Mouse (Mus musculus) ovary, adult 18-20 months (tissue): ENCODE measurements around the gene Gm20696.

Experiments used
- DNase-seq: peaks from one replicate; pipeline ENCODE4 v3.0.0; 2022; ENCODE audit warnings: low spot score, mixed read lengths

The Gm20696 gene

GRCm38 (mm10) chr6:99388741-99389675, 277.6 kb downstream of the Gm20696 start:
- DNase-seq, result no peak

GRCm38 (mm10) chr6:99388023-99388422, 278.6 kb downstream of the Gm20696 start:
- no peak for DNase-seq

GRCm38 (mm10) chr6:99385059-99385604, 281.5 kb downstream of the Gm20696 start:
- DNase-seq, result no peak

- no peak for DNase-seq
Observed at GRCm38 (mm10) chr6:99383846-99384472, 282.6 kb downstream of the Gm20696 start.

- no peak for DNase-seq
Observed at GRCm38 (mm10) chr6:99380146-99380545, 286.5 kb downstream of the Gm20696 start.

- no peak for DNase-seq
Observed at GRCm38 (mm10) chr6:99378997-99379710, 287.4 kb downstream of the Gm20696 start.

- no peak for DNase-seq
Observed at GRCm38 (mm10) chr6:99377716-99378115, 288.9 kb downstream of the Gm20696 start.

- no peak for DNase-seq
Observed at GRCm38 (mm10) chr6:99377131-99377530, 289.5 kb downstream of the Gm20696 start.

GRCm38 (mm10) chr6:99376721-99377120, 289.9 kb downstream of the Gm20696 start:
- DNase-seq, result no peak

GRCm38 (mm10) chr6:99375865-99376264, 290.7 kb downstream of the Gm20696 start:
- DNase-seq, result no peak

GRCm38 (mm10) chr6:99375376-99375775, 291.2 kb downstream of the Gm20696 start:
- no peak for DNase-seq

- no peak for DNase-seq
Observed at GRCm38 (mm10) chr6:99374448-99375271, 291.9 kb downstream of the Gm20696 start.

GRCm38 (mm10) chr6:99372427-99372826, 294.2 kb downstream of the Gm20696 start:
- no peak for DNase-seq

- no peak for DNase-seq
Observed at GRCm38 (mm10) chr6:99372016-99372415, 294.6 kb downstream of the Gm20696 start.

- DNase-seq, result no peak
Observed at GRCm38 (mm10) chr6:99369931-99370330, 296.7 kb downstream of the Gm20696 start.

GRCm38 (mm10) chr6:99369156-99369555, 297.4 kb downstream of the Gm20696 start:
- no peak for DNase-seq

GRCm38 (mm10) chr6:99368118-99368753, 298.4 kb downstream of the Gm20696 start:
- no peak for DNase-seq

GRCm38 (mm10) chr6:99364545-99364944, 302.1 kb downstream of the Gm20696 start:
- DNase-seq, result peak; percentile 32

- DNase-seq, result no peak
Observed at GRCm38 (mm10) chr6:99360581-99360980, 306.0 kb downstream of the Gm20696 start.

GRCm38 (mm10) chr6:99359765-99360499, 306.7 kb downstream of the Gm20696 start:
- DNase-seq, result no peak
